Mouse (Mus musculus): ENCODE results near the gene Ciart. TPM values are rescaled to one million over a fixed set of nuclear protein-coding genes. Genes with fewer than 3 reads are reported as not detected.
"Not testable (repeated sequence)": the region's sequence is repeated elsewhere in the genome, so short reads cannot be mapped to it uniquely, and the experiment has no call there.

The Ciart gene
- total and polyA plus RNA-seq, 3 experiments, result 0.31 to 1.3 TPM; not detected in 1

DNA sequence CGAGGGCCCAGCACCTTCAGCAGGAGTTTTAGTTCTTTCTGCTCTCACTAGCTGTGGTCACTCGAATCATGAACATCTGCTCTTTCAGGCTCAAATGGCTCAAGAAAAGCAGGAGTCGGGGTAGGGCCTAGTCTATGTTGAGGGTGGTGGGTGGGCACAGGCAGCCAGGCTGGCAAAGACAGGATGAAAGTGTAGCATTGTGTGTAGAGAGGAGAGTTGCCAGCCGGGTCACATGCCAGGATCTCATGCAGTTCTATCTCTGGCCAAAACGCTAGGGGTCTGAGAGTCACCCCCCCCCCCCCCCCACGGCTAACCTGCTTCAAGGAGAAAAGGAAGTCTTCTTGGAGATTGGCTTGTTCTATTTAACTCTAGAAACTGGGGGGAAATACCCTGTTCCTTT lies 20.6 kb upstream of the Ciart start:
- peaks cover 38% of the 10 kb centered on the region for H3K4me1 ChIP-seq (ENCODE audit: insufficient read depth, low read depth, low read length)
- TF ChIP-seq GATA2 (IDR thresholded peaks at IDR 0.05; ENCODE audit: borderline replicate concordance, low read depth, low read length) (no peak), GATA1 (IDR thresholded peaks at IDR 0.05; ENCODE audit: borderline replicate concordance, low read length) (no peak), TAL1 (conservative IDR thresholded peaks at IDR 0.05; ENCODE audit: low read depth, low read length) (no peak), POLR2AphosphoS5 (IDR thresholded peaks at IDR 0.05; ENCODE audit: insufficient replicate concordance, low read depth, low read length) (no peak), CTCF (IDR thresholded peaks at IDR 0.05; ENCODE audit: low read depth, low read length) (no peak)
- ATAC-seq (ENCODE audit: extremely low read depth, insufficient number of reproducible peaks, low FRiP score, poor library complexity, severe bottlenecking), result no peak

GRCm38 (mm10) chr3:95902373-95902625 lies 20.2 kb upstream of the Ciart start:
- Histone ChIP-seq H3K4me3 (ENCODE audit: low read depth, low read length) (no peak overlapping the region), H3K36me3 (replicated peaks) (peaks cover 20% of the 10 kb centered on the region), H3K27me3 (ENCODE audit: insufficient read depth, low read length) (peaks cover 55% of the 10 kb centered on the region), H3K9me3 (replicated peaks) (no peaks in the 10 kb centered on the region), H3K4me1 (ENCODE audit: insufficient read depth, low read depth, low read length) (peaks cover 38% of the 10 kb centered on the region)
- DNase-seq (ENCODE audit: low spot score) (no peak), ATAC-seq (ENCODE audit: extremely low read depth, insufficient number of reproducible peaks, low FRiP score, poor library complexity, severe bottlenecking) (no peak)
- TF ChIP-seq POLR2AphosphoS5 (IDR thresholded peaks at IDR 0.05; ENCODE audit: insufficient replicate concordance, low read depth, low read length) (no peak), GATA1 (IDR thresholded peaks at IDR 0.05; ENCODE audit: borderline replicate concordance, low read length) (no peak), TAL1 (conservative IDR thresholded peaks at IDR 0.05; ENCODE audit: low read depth, low read length) (no peak), CTCF (IDR thresholded peaks at IDR 0.05; ENCODE audit: low read depth, low read length) (no peak), GATA2 (IDR thresholded peaks at IDR 0.05; ENCODE audit: borderline replicate concordance, low read depth, low read length) (no peak)

More for the DNA sequence above, 20.6 kb upstream of the Ciart start:
- H3K9me3 ChIP-seq (replicated peaks), result no peaks in the 10 kb centered on the region
- H3K27me3 ChIP-seq (ENCODE audit: insufficient read depth, low read length), result peaks cover 56% of the 10 kb centered on the region
- DNase-seq (ENCODE audit: low spot score), result no peak
- H3K4me3 ChIP-seq (ENCODE audit: low read depth, low read length), result no peak overlapping the region
- H3K36me3 ChIP-seq (replicated peaks), result peaks cover 17% of the 10 kb centered on the region

- H3K4me1 ChIP-seq (ENCODE audit: insufficient read depth, low read depth, low read length), result peaks cover 32% of the 10 kb centered on the region
- DNase-seq (ENCODE audit: low spot score) (no peak), ATAC-seq (ENCODE audit: extremely low read depth, insufficient number of reproducible peaks, low FRiP score, poor library complexity, severe bottlenecking) (no peak)
- peaks cover 20% of the 10 kb centered on the region for H3K36me3 ChIP-seq (replicated peaks)
- peaks cover 55% of the 10 kb centered on the region for H3K27me3 ChIP-seq (ENCODE audit: insufficient read depth, low read length)
- H3K4me3 ChIP-seq (ENCODE audit: low read depth, low read length), result no peak overlapping the region
- TF ChIP-seq GATA1 (IDR thresholded peaks at IDR 0.05; ENCODE audit: borderline replicate concordance, low read length), result no peak
- TF ChIP-seq TAL1 (conservative IDR thresholded peaks at IDR 0.05; ENCODE audit: low read depth, low read length), result no peak
- TF ChIP-seq GATA2 (IDR thresholded peaks at IDR 0.05; ENCODE audit: borderline replicate concordance, low read depth, low read length), result no peak
- TF ChIP-seq POLR2AphosphoS5 (IDR thresholded peaks at IDR 0.05; ENCODE audit: insufficient replicate concordance, low read depth, low read length), result no peak
- no peak for TF ChIP-seq CTCF (IDR thresholded peaks at IDR 0.05; ENCODE audit: low read depth, low read length)
- H3K9me3 ChIP-seq (replicated peaks), result no peaks in the 10 kb centered on the region
Measured at GRCm38 (mm10) chr3:95901616-95902372, 19.7 kb upstream of the Ciart start.

DNA sequence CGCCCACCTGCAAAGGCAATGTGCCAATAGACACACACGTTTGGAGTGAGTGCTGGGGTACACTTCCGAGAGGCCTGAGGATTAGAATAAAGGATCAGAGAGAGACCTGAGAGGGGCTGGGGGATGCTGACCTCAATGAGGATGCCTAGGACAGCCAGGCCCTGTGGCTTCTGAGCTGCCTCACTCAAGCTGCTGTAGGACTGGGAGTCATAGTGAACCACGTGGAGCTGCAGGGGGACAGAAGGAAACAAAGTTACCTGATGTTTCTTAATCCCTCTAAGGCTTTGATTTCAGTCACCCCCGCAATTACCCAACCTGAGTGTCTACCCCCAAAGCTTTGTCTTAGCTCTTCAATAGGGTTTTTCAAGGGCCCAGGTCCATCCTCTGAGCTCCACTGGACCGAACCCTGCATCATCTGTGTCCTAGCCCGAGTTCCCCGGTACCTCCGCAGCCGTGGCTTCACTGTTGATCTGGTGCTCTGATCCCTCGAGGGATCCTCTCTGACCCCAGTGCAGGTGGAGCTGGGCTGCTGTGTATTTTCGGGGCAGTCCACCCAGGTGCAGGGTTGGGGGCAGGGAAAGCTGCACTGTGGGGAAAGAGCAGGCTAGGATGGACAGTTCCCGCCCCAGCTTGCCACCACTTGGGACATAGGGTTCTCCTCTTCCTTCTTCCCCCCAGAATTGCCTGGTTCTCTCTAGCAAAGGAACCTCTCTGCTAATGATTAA lies 17.9 kb upstream of the Ciart start:
- no peak overlapping the region for H3K4me3 ChIP-seq (ENCODE audit: low read depth, low read length)
- no peak for ATAC-seq (ENCODE audit: extremely low read depth, insufficient number of reproducible peaks, low FRiP score, poor library complexity, severe bottlenecking)
- DNase-seq (ENCODE audit: low spot score), result no peak
- TF ChIP-seq CTCF (IDR thresholded peaks at IDR 0.05; ENCODE audit: low read depth, low read length), result no peak
- no peak for TF ChIP-seq POLR2AphosphoS5 (IDR thresholded peaks at IDR 0.05; ENCODE audit: insufficient replicate concordance, low read depth, low read length)
- TF ChIP-seq TAL1 (conservative IDR thresholded peaks at IDR 0.05; ENCODE audit: low read depth, low read length), result no peak
- no peak for TF ChIP-seq GATA1 (IDR thresholded peaks at IDR 0.05; ENCODE audit: borderline replicate concordance, low read length)
- TF ChIP-seq GATA2 (IDR thresholded peaks at IDR 0.05; ENCODE audit: borderline replicate concordance, low read depth, low read length), result no peak
- peaks cover 26% of the 10 kb centered on the region for H3K4me1 ChIP-seq (ENCODE audit: insufficient read depth, low read depth, low read length)
- peaks cover 46% of the 10 kb centered on the region for H3K27me3 ChIP-seq (ENCODE audit: insufficient read depth, low read length)
- H3K36me3 ChIP-seq (replicated peaks), result peaks cover 31% of the 10 kb centered on the region
- no peaks in the 10 kb centered on the region for H3K9me3 ChIP-seq (replicated peaks)

GRCm38 (mm10) chr3:95895501-95895900 lies 13.4 kb upstream of the Ciart start:
- H3K36me3 ChIP-seq (replicated peaks), result peaks cover 32% of the 10 kb centered on the region
- not testable (repeated sequence) for DNase-seq (ENCODE audit: low spot score); H3K27me3 ChIP-seq (ENCODE audit: insufficient read depth, low read length); ATAC-seq (ENCODE audit: extremely low read depth, insufficient number of reproducible peaks, low FRiP score, poor library complexity, severe bottlenecking); H3K9me3 ChIP-seq (replicated peaks)
- H3K4me3 ChIP-seq (ENCODE audit: low read depth, low read length), result peak overlapping the region; percentile 41; the same call in 1 of the 2 replicates
- peaks cover 41% of the 10 kb centered on the region for H3K4me1 ChIP-seq (ENCODE audit: insufficient read depth, low read depth, low read length)

GRCm38 (mm10) chr3:95894317-95895160 lies 12.5 kb upstream of the Ciart start:
- no peak for DNase-seq (ENCODE audit: low spot score)
- TF ChIP-seq CTCF (IDR thresholded peaks at IDR 0.05; ENCODE audit: low read depth, low read length) (no peak), GATA2 (IDR thresholded peaks at IDR 0.05; ENCODE audit: borderline replicate concordance, low read depth, low read length) (no peak), TAL1 (conservative IDR thresholded peaks at IDR 0.05; ENCODE audit: low read depth, low read length) (no peak), GATA1 (IDR thresholded peaks at IDR 0.05; ENCODE audit: borderline replicate concordance, low read length) (no peak), POLR2AphosphoS5 (IDR thresholded peaks at IDR 0.05; ENCODE audit: insufficient replicate concordance, low read depth, low read length) (no peak)

GRCm38 (mm10) chr3:95893606-95894316 lies 11.7 kb upstream of the Ciart start, which contains the start of gene Aph1a:
Gene Aph1a (plus strand): TSS chr3:95893969.
- DNase-seq (ENCODE audit: low spot score), result peak; percentile 99
- H3K9me3 ChIP-seq (replicated peaks); H3K27me3 ChIP-seq (ENCODE audit: insufficient read depth, low read length): not testable (repeated sequence)
- ATAC-seq (ENCODE audit: extremely low read depth, insufficient number of reproducible peaks, low FRiP score, poor library complexity, severe bottlenecking), result peak; percentile 99
- peaks cover 30% of the 10 kb centered on the region for H3K36me3 ChIP-seq (replicated peaks)
- H3K4me3 ChIP-seq (ENCODE audit: low read depth, low read length), result peak within 1 kb of the TSS; percentile 77
- peaks cover 40% of the 10 kb centered on the region for H3K4me1 ChIP-seq (ENCODE audit: insufficient read depth, low read depth, low read length)

More at GRCm38 (mm10) chr3:95894317-95895160, 12.5 kb upstream of the Ciart start:
- H3K4me1 ChIP-seq (ENCODE audit: insufficient read depth, low read depth, low read length), result peaks cover 41% of the 10 kb centered on the region
- H3K36me3 ChIP-seq (replicated peaks), result peaks cover 35% of the 10 kb centered on the region
- H3K4me3 ChIP-seq (ENCODE audit: low read depth, low read length), result peak overlapping the region; percentile 77
- H3K27me3 ChIP-seq (ENCODE audit: insufficient read depth, low read length), result no peaks in the 10 kb centered on the region
- no peaks in the 10 kb centered on the region for H3K9me3 ChIP-seq (replicated peaks)
- ATAC-seq (ENCODE audit: extremely low read depth, insufficient number of reproducible peaks, low FRiP score, poor library complexity, severe bottlenecking), result no peak
